Mouse (Mus musculus) CH12.LX (cell line): ENCODE results near the gene Ap3d1. TPM values are rescaled to one million over a fixed set of nuclear protein-coding genes. Genes with fewer than 3 reads are reported as not detected.
A peak's percentile ranks its signal among the peaks of the same experiment; 100 is the strongest.

Source experiments
- DNase-seq: peaks from one replicate; pipeline ENCODE4 v3.0.0-alpha.2; 2013; ENCODE audit errors: extremely low read depth
- H3K27ac ChIP-seq: 2 replicates; pipeline ENCODE4 v1.5.1; 2012; ENCODE audit warnings: low read depth, mild to moderate bottlenecking, control low read depth, moderate library complexity; ENCODE audit not compliant: insufficient read depth
- H3K27me3 ChIP-seq: replicated peaks from 2 replicates; pipeline ENCODE3; 2012; ENCODE audit warnings: inconsistent platforms
- H3K36me3 ChIP-seq, 2 experiments: replicated peaks in 1 of 2; 2 replicates each; pipeline versions ENCODE3 to v1.6.1; 2012; ENCODE audit warnings: inconsistent platforms in 1 of 2, low read length in 1 of 2, mild to moderate bottlenecking in 1 of 2, mixed read lengths in 1 of 2, moderate library complexity in 1 of 2; ENCODE audit not compliant: control insufficient read depth in 1 of 2, insufficient read depth in 1 of 2
- H3K4me1 ChIP-seq, 2 experiments: 2 replicates each; pipeline ENCODE4 v1.6.1; 2012; ENCODE audit warnings: inconsistent platforms in 1 of 2, moderate library complexity in 1 of 2; ENCODE audit not compliant: insufficient read depth in 2 of 2, control insufficient read depth in 1 of 2
- H3K4me2 ChIP-seq: 2 replicates; pipeline ENCODE4 v1.6.1; 2012; ENCODE audit warnings: low read depth, mild to moderate bottlenecking, control low read depth; ENCODE audit not compliant: poor library complexity, insufficient read depth, severe bottlenecking
- H3K4me3 ChIP-seq, 3 experiments: fragments of 150-350 bp in 1 of 3; sonication (generic) in 1 of 3; replicated peaks in 1 of 3; 2 replicates each; pipeline versions ENCODE3 to v1.5.1; 2011 to 2012; ENCODE audit warnings: low read depth in 2 of 3, low read length in 2 of 3, mild to moderate bottlenecking in 2 of 3, moderate library complexity in 2 of 3, control low read depth in 1 of 3, improper control_type of control experiment in 1 of 3, inconsistent platforms in 1 of 3, mixed read lengths in 1 of 3; ENCODE audit not compliant: poor library complexity in 1 of 3
- H3K79me2 ChIP-seq: replicated peaks from 2 replicates; pipeline ENCODE4 v1.6.1; 2012; ENCODE audit warnings: mild to moderate bottlenecking, moderate library complexity; ENCODE audit not compliant: control insufficient read depth, poor library complexity, insufficient read depth, severe bottlenecking; ENCODE audit errors: extremely low read depth
- H3K9ac ChIP-seq: 2 replicates; pipeline ENCODE4 v1.6.1; 2012; ENCODE audit warnings: low read depth, mild to moderate bottlenecking, control low read depth, moderate library complexity; ENCODE audit not compliant: insufficient read depth
- H3K9me3 ChIP-seq: replicated peaks from 2 replicates; pipeline ENCODE3; 2012; ENCODE audit warnings: low read length, inconsistent platforms, mixed read lengths
- CHD1 ChIP-seq: IDR thresholded peaks from 2 replicates; pipeline ENCODE4 v1.6.1; 2012; ENCODE audit warnings: low read depth, low read length, improper control_type of control experiment, inconsistent platforms
- CTCF ChIP-seq, 2 experiments: IDR thresholded peaks in 1 of 2; conservative IDR thresholded peaks in 1 of 2; 2 replicates each; pipeline ENCODE4 v1.5.1; 2011 to 2012; ENCODE audit warnings: low read depth in 2 of 2, low read length in 2 of 2, improper control_type of control experiment in 1 of 2, inconsistent platforms in 1 of 2, mild to moderate bottlenecking in 1 of 2, moderate library complexity in 1 of 2
- ELF1 ChIP-seq: IDR thresholded peaks from 2 replicates; pipeline ENCODE4 v1.6.1; 2014; ENCODE audit warnings: low read depth, mild to moderate bottlenecking, inconsistent platforms, low read length, improper control_type of control experiment
- EP300 ChIP-seq: IDR thresholded peaks from 2 replicates; pipeline ENCODE4 v1.6.1; 2011; ENCODE audit warnings: low read length, improper control_type of control experiment
- ETS1 ChIP-seq: conservative IDR thresholded peaks from 2 replicates; pipeline ENCODE4 v1.6.1; 2012; ENCODE audit warnings: low read depth, mild to moderate bottlenecking, inconsistent platforms, low read length, improper control_type of control experiment, moderate library complexity
- IRF4 ChIP-seq: IDR thresholded peaks from 2 replicates; pipeline ENCODE4 v1.6.1; 2014; ENCODE audit warnings: low read depth, mild to moderate bottlenecking, inconsistent platforms, low read length, improper control_type of control experiment
- JUND ChIP-seq: conservative IDR thresholded peaks from 2 replicates; pipeline ENCODE4 v1.6.1; 2011; ENCODE audit warnings: low read depth, low read length, improper control_type of control experiment
- MAFK ChIP-seq: IDR thresholded peaks from 2 replicates; pipeline ENCODE4 v1.6.1; 2011; ENCODE audit warnings: low read length, improper control_type of control experiment; ENCODE audit not compliant: insufficient replicate concordance
- MAZ ChIP-seq: IDR thresholded peaks from 2 replicates; pipeline ENCODE4 v1.6.1; 2012; ENCODE audit warnings: low read depth, mild to moderate bottlenecking, inconsistent platforms, low read length, improper control_type of control experiment, moderate library complexity
- MEF2A ChIP-seq: IDR thresholded peaks from 2 replicates; pipeline ENCODE4 v1.6.1; 2014; ENCODE audit warnings: low read depth, mild to moderate bottlenecking, inconsistent platforms, low read length, improper control_type of control experiment, borderline replicate concordance
- MXI1 ChIP-seq: IDR thresholded peaks from 2 replicates; pipeline ENCODE4 v1.6.1; 2011; ENCODE audit warnings: mild to moderate bottlenecking, low read depth, low read length, improper control_type of control experiment
- MYC ChIP-seq: IDR thresholded peaks from 2 replicates; pipeline ENCODE4 v1.6.1; 2011; ENCODE audit warnings: low read depth, mild to moderate bottlenecking, improper control_type of control experiment, low read length
- NELFE ChIP-seq: IDR thresholded peaks from 2 replicates; pipeline ENCODE4 v1.6.1; 2011; ENCODE audit warnings: low read depth, low read length, improper control_type of control experiment
- POLR2A ChIP-seq: IDR thresholded peaks from 2 replicates; pipeline ENCODE4 v1.6.1; 2011; ENCODE audit warnings: low read depth, mild to moderate bottlenecking, improper control_type of control experiment, low read length
- POLR2AphosphoS2 ChIP-seq: IDR thresholded peaks from 2 replicates; pipeline ENCODE4 v1.6.1; 2011; ENCODE audit warnings: low read depth, low read length, improper control_type of control experiment
- RAD21 ChIP-seq: IDR thresholded peaks from 2 replicates; pipeline ENCODE4 v1.6.1; 2011; ENCODE audit warnings: low read depth, mild to moderate bottlenecking, low read length, improper control_type of control experiment, moderate library complexity
- SIN3A ChIP-seq: IDR thresholded peaks from 2 replicates; pipeline ENCODE4 v1.6.1; 2012; ENCODE audit warnings: low read length, improper control_type of control experiment, inconsistent platforms
- ZC3H11A ChIP-seq: IDR thresholded peaks from 2 replicates; pipeline ENCODE4 v1.6.1; 2012; ENCODE audit warnings: low read depth, mild to moderate bottlenecking, inconsistent platforms, low read length, improper control_type of control experiment
- ZKSCAN1 ChIP-seq: IDR thresholded peaks from 2 replicates; pipeline ENCODE4 v1.6.1; 2012; ENCODE audit warnings: low read depth, inconsistent platforms, low read length, improper control_type of control experiment, borderline replicate concordance
- ZMIZ1 ChIP-seq: IDR thresholded peaks from 2 replicates; pipeline ENCODE4 v1.6.1; 2012; ENCODE audit warnings: low read depth, mild to moderate bottlenecking, inconsistent platforms, low read length, improper control_type of control experiment
- dilution Hi-C: fragments of 300-500 bp; cut with MboI; formaldehyde crosslinking; loops from 2 replicates; pipeline ENCODE4 v1.14.3; 2020; ENCODE audit warnings: low sequenced_read_pairs; ENCODE audit not compliant: extremely low pct_unique_long_range_greater_than_20kb, extremely low pct_ligation_motif_present
- in situ Hi-C: fragments of 300-500 bp; cut with MboI; formaldehyde crosslinking; loops from 3 replicates; pipeline ENCODE4 v1.14.3; 2019; ENCODE audit warnings: low sequenced_read_pairs, low pct_ligation_motif_present, low pct_unique_long_range_greater_than_20kb, mixed read lengths
- polyA plus RNA-seq: library from polyadenylated mRNA; unstranded; fragments of >175 nt; gene quantifications from 2 replicates; pipeline ENCODE4 v1.2.1, GENCODE M21; 2012; ENCODE audit warnings: low read depth; ENCODE audit not compliant: insufficient read length
- total RNA-seq, 2 experiments: library from RNA; depleted of rRNA; stranded (reverse); fragments of 300-350 nt in 1 of 2; fragments of >200 nt in 1 of 2; gene quantifications; 2 replicates each; pipeline ENCODE4 v1.2.3; 2012 to 2014

Ap3d1 gene
- total and polyA plus RNA-seq, 3 experiments = 28.4 to 57.0 (median 49.4) TPM

DNA sequence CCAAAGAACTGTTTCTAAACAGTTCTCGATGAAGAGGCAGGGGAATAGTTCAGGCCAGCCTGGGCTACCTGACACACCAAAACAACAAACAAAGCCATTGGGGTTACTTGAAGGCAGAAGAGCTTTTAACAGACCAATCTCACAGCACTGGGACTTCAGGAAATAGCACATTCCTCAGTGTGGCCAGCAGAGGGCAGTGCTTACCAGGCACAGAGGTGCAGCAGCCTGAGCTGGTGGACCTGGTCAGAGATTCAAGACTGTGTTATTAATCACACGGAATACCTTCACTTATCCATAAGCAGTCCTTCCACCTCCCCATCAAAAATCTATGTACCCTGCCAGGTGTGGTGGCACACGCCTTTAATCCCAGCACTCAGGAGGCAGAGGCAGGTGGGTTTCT lies 5.3 kb upstream of the Ap3d1 start (continued):
- peak; percentile 51; the same call in 1 of the 2 replicates for TF ChIP-seq NELFE
- TF ChIP-seq RAD21 = peak; percentile 94
- no peak for TF ChIP-seq IRF4
- TF ChIP-seq MXI1 = no peak
- TF ChIP-seq ZC3H11A = peak; percentile 39
- TF ChIP-seq POLR2AphosphoS2 = no peak
- TF ChIP-seq MYC = peak; percentile 48; the same call in 1 of the 2 replicates
- TF ChIP-seq ETS1 = no peak
- peak; percentile 87 to 96 for TF ChIP-seq CTCF (conservative IDR thresholded peaks at IDR 0.05 in 1 of 2, IDR thresholded peaks at IDR 0.05 in 1 of 2; ENCODE audit: low read depth in 2 of 2, low read length in 2 of 2)
- no peak for TF ChIP-seq JUND
- no peak for TF ChIP-seq MAZ
- TF ChIP-seq MEF2A = 0 out of 2 replicates have a peak, but pooled peaks have one; percentile 58
- no peak for TF ChIP-seq CHD1
- TF ChIP-seq MAFK = no peak
- TF ChIP-seq ELF1 = 0 out of 2 replicates have a peak, but pooled peaks have one; percentile 35
- no peak for TF ChIP-seq EP300
- TF ChIP-seq SIN3A = 0 out of 2 replicates have a peak, but pooled peaks have one; percentile 37
- no peak for TF ChIP-seq ZKSCAN1

DNA sequence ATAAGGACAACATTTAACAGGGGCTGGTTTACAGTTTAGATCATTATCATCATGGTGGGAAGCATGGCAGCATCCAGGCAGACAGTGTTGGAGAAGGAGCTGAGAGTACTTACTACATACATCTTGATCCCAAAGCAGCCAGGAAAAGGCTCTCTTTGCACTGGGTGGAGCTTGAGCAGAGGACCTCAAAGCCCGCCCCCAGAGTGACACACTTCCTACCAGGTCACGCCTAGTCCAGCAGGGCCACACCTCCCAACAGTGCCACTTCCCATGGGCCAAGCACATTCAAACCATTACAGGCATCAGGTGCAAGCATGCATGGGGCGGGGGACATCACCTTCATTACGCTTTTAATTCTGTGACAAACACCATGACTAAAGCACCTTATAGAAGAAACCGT lies 2.2 kb upstream of the Ap3d1 start:
- TF ChIP-seq MXI1 (peak; percentile 52; the same call in 1 of the 2 replicates), ZKSCAN1 (no peak), POLR2A (peak; percentile 55), ELF1 (peak; percentile 52; the same call in 1 of the 2 replicates), ZMIZ1 (0 out of 2 replicates have a peak, but pooled peaks have one; percentile 30)
- Histone ChIP-seq H3K27me3 (no peaks in the 10 kb centered on the region), H3K9me3 (no peaks in the 10 kb centered on the region), H3K4me1 (peaks cover 8 to 35% of the 10 kb centered on the region in 2 experiments; a peak in 3 of 4 replicates), H3K4me2 (peak overlapping the region; percentile 63), H3K9ac (0 out of 2 replicates have a peak overlapping the region, but pooled peaks have one; percentile 42), H3K4me3 (no peak overlapping the region), H3K79me2 (peaks cover 26% of the 10 kb centered on the region), H3K36me3 (peaks cover 0 to 5% of the 10 kb centered on the region in 2 experiments), H3K27ac (no peak overlapping the region)
- dilution Hi-C loops = no loop called here
- in situ Hi-C loops = no loop called here
- peak; percentile 78 for DNase-seq
